Mouse (Mus musculus) embryonic facial prominence, embryonic 14.5 days (tissue): ENCODE measurements around the gene Eif2b3. TPM values are rescaled to one million over a fixed set of nuclear protein-coding genes. Genes with fewer than 3 reads are reported as not detected.
A peak's percentile ranks its signal among the peaks of the same experiment; 100 is the strongest.

Source experiments
- ATAC-seq: fragments of 200-750 bp; cut with Nextera tagmentation; 2 replicates; pipeline ENCODE4 v1.8.0; 2017; ENCODE audit warnings: low read depth, moderate number of reproducible peaks, moderate TSS enrichment
- DNase-seq: peaks from one replicate; pipeline ENCODE4 v3.0.0-alpha.2; 2015; ENCODE audit warnings: low spot score
- H3K27ac ChIP-seq: fragments of 300-500 bp; sonication (generic); replicated peaks from 2 replicates; pipeline ENCODE4 v1.5.1; 2014; ENCODE audit warnings: low read depth, mild to moderate bottlenecking, low read length, moderate library complexity
- H3K27me3 ChIP-seq: fragments of 300-500 bp; sonication (generic); replicated peaks from 2 replicates; pipeline ENCODE4 v1.6.1; 2014; ENCODE audit warnings: low read length; ENCODE audit not compliant: control insufficient read depth, insufficient read depth
- H3K36me3 ChIP-seq: fragments of 300-500 bp; sonication (generic); 2 replicates; pipeline ENCODE4 v1.6.1; 2014; ENCODE audit warnings: low read length, mixed read lengths; ENCODE audit not compliant: control insufficient read depth, insufficient read depth
- H3K4me1 ChIP-seq: fragments of 300-500 bp; sonication (generic); 2 replicates; pipeline ENCODE4 v1.6.1; 2014; ENCODE audit warnings: antibody characterized with exemption, low read length; ENCODE audit not compliant: control insufficient read depth, insufficient read depth
- H3K4me2 ChIP-seq: fragments of 300-500 bp; sonication (generic); 2 replicates; pipeline ENCODE4 v1.6.1; 2014; ENCODE audit warnings: low read depth, mild to moderate bottlenecking, low read length, moderate library complexity, mixed read lengths
- H3K4me3 ChIP-seq: fragments of 300-500 bp; sonication (generic); 2 replicates; pipeline ENCODE4 v1.5.1; 2014; ENCODE audit warnings: low read depth, mild to moderate bottlenecking, low read length
- H3K9ac ChIP-seq: fragments of 300-500 bp; sonication (generic); 2 replicates; pipeline ENCODE4 v1.6.1; 2014; ENCODE audit warnings: low read depth, mild to moderate bottlenecking, low read length, moderate library complexity, mixed read lengths
- H3K9me3 ChIP-seq: fragments of 300-500 bp; sonication (generic); 2 replicates; pipeline ENCODE4 v1.6.1; 2016; ENCODE audit warnings: low read length; ENCODE audit not compliant: control insufficient read depth
- WGBS: fragments of 180-500 bp; shearing (Covaris S2); extraction: QIAGEN DNeasy Blood & Tissue Kit; methylation state at CpG from one replicate; pipeline ENCODE4 v1.1.7; 2014; 5-methylcytosine and 5-hydroxymethylcytosine counted together
- polyA plus RNA-seq: library from polyadenylated mRNA; unstranded; fragments of >200 nt; fragmentation: Nextera tagmentation; extraction: Ambion mirVana; gene quantifications from 2 replicates; pipeline ENCODE4 v1.2.1, GENCODE M21; 2014

Gene Eif2b3
- polyA plus RNA-seq, 1 experiment from 2014 or later = 38.6 TPM

DNA sequence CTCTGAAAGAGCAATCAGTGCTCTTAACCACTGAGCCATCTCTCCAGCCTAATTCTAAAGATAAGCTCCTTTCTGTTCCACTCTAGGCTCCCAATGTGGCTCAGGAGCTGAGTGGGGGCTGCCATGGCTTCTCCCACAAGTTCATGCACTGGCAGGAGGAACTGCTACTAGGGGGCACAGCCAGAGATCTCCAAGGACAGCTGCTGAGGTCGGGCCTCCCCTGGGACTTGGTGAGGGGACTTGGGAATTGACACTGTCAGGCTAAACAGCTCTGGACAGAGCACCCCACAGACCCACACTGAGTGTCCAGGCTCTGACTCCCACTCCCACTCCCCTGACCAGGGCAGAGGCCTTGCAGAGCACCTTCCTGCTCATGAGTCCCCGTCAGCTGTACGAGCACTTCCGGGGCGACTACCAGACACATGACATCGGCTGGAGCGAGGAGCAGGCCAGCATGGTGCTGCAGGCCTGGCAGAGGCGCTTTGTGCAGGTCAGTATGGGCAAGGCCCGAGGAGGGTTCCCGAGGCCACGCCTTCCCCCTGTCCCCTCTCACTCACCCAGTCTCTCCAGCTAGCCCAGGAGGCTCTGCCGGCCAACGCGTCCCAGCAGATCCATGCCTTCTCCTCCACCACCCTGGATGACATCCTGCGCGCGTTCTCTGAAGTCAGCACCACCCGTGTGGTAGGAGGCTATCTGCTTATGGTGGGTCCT lies 88.8 kb downstream of the Eif2b3 start:
- Histone ChIP-seq H3K4me3 (no peak overlapping the region), H3K9ac (no peak overlapping the region), H3K4me2 (no peak overlapping the region), H3K36me3 (peaks cover 42% of the 10 kb centered on the region), H3K27me3 (no peaks in the 10 kb centered on the region), H3K9me3 (no peaks in the 10 kb centered on the region), H3K27ac (no peak overlapping the region), H3K4me1 (peaks cover 7% of the 10 kb centered on the region; the same call in 1 of the 2 replicates)
- DNase-seq (no peak), ATAC-seq (no peak)
- WGBS = 88% methylated on average over 15 of the region's 18 CpGs

DNA sequence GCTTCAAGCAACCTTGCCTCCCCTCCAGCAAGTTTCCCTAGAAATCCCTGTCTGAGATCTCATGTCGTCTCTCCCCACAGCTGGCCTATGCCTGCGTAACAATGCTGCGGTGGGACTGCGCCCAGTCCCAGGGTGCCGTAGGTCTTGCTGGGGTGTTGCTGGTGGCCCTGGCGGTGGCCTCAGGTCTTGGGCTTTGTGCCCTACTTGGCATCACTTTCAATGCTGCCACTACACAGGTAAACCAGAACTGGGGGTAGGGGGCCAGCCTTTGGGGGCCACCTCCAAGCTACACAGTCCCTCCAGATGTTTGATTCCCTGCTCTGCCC lies 89.3 kb downstream of the Eif2b3 start:
- Histone ChIP-seq H3K4me1 (peaks cover 7% of the 10 kb centered on the region; the same call in 1 of the 2 replicates), H3K27me3 (no peaks in the 10 kb centered on the region), H3K36me3 (peaks cover 42% of the 10 kb centered on the region), H3K4me2 (no peak overlapping the region), H3K9me3 (no peaks in the 10 kb centered on the region), H3K4me3 (no peak overlapping the region), H3K9ac (no peak overlapping the region), H3K27ac (no peak overlapping the region)
- ATAC-seq = no peak
- WGBS = 91% methylated on average over 6 of the region's 6 CpGs
- no peak for DNase-seq

DNA sequence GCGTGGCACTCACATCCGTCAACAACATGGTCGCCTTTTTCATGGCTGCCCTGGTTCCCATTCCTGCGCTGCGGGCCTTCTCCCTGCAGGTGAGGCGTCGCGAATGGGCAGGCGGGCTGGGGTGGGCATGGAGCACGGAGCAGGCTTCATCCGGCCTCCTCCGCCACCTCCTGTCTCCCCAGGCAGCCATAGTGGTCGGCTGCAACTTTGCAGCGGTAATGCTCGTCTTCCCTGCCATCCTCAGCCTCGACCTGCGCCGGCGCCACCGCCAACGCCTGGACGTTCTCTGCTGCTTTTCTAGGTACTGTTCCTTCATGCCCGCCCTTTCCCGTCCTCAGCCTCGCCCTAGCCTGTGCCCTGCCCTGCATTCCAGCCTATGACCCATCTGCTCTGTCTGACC lies 90.1 kb downstream of the Eif2b3 start:
- Histone ChIP-seq H3K4me2 (no peak overlapping the region), H3K36me3 (peaks cover 42% of the 10 kb centered on the region), H3K27ac (no peak overlapping the region), H3K27me3 (no peaks in the 10 kb centered on the region), H3K4me3 (no peak overlapping the region), H3K4me1 (peaks cover 7% of the 10 kb centered on the region; the same call in 1 of the 2 replicates), H3K9ac (no peak overlapping the region), H3K9me3 (no peaks in the 10 kb centered on the region)
- 97% methylated on average over 25 of the region's 25 CpGs for WGBS
- DNase-seq = no peak
- ATAC-seq = no peak

DNA sequence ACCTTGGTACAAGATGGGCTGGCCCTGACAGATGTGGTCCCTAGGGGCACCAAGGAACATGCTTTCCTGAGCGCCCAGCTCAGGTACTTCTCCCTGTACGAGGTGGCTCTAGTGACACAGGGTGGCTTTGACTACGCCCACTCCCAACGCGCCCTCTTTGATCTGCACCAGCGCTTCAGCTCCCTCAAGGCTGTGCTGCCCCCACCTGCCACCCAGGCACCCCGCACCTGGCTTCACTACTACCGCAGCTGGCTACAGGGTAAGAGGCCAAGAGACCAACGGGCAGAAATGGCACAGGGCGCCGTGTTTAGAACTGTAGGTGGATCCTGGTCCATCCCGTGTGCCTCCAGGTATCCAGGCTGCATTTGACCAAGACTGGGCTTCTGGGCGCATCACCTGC lies 91.0 kb downstream of the Eif2b3 start:
- H3K9ac ChIP-seq = no peak overlapping the region
- no peak overlapping the region for H3K27ac ChIP-seq
- H3K9me3 ChIP-seq = no peaks in the 10 kb centered on the region
- no peak overlapping the region for H3K4me2 ChIP-seq
- no peak for DNase-seq
- peaks cover 3% of the 10 kb centered on the region; the same call in 1 of the 2 replicates for H3K4me1 ChIP-seq
- H3K36me3 ChIP-seq = peaks cover 42% of the 10 kb centered on the region
- H3K4me3 ChIP-seq = no peak overlapping the region
- no peak for ATAC-seq
- no peaks in the 10 kb centered on the region for H3K27me3 ChIP-seq
- WGBS = 92% methylated on average over 13 of the region's 13 CpGs

DNA sequence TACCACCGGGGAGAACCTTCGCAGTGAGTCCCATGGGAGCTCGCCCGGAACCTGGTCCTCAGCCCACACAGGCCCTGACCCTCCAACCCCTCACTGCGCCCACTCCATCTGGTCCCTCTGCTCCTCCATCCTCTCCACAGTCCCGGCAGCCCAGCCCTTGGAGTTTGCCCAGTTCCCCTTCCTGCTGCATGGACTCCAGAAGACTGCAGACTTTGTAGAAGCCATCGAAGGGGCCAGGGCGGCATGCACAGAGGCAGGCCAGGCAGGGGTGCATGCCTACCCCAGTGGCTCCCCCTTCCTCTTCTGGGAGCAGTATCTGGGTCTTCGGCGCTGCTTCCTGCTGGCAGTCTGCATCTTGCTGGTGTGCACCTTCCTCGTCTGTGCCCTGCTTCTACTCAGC lies 91.8 kb downstream of the Eif2b3 start:
- no peak overlapping the region for H3K27ac ChIP-seq
- ATAC-seq (no peak), DNase-seq (no peak)
- H3K4me1 ChIP-seq = no peaks in the 10 kb centered on the region
- no peaks in the 10 kb centered on the region for H3K9me3 ChIP-seq
- H3K27me3 ChIP-seq = no peaks in the 10 kb centered on the region
- H3K4me2 ChIP-seq = no peak overlapping the region
- H3K4me3 ChIP-seq = no peak overlapping the region
- 93% methylated on average over 11 of the region's 11 CpGs for WGBS
- peaks cover 42% of the 10 kb centered on the region for H3K36me3 ChIP-seq
- H3K9ac ChIP-seq = no peak overlapping the region

DNA sequence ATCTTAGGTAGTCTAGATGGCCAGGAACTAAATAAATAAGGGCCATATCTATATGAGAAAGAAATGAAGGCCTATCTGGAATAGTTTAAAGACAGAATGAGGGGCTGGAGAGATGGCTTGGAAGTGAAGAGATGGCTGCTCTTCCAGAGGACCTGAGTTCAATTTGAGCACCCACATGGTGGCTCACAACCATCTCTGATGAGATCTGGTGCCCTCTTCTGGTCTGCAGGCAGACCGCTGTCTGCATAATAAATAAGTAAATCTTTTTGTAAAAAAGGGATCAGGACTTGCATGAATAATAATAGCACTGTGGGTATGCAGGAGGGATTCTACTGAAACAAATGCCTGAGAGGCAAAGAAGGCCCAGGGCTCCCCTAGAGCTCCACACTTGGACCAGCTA lies 94.0 kb downstream of the Eif2b3 start:
- H3K9ac ChIP-seq = no peak overlapping the region
- H3K27me3 ChIP-seq = no peaks in the 10 kb centered on the region
- no peaks in the 10 kb centered on the region for H3K9me3 ChIP-seq
- H3K4me3 ChIP-seq = no peak overlapping the region
- no peak for ATAC-seq
- no peak for DNase-seq
- no peaks in the 10 kb centered on the region for H3K4me1 ChIP-seq
- no peak overlapping the region for H3K27ac ChIP-seq
- H3K4me2 ChIP-seq = no peak overlapping the region
- peaks cover 33% of the 10 kb centered on the region for H3K36me3 ChIP-seq
- WGBS = 93% methylated on average over 1 of the region's 1 CpGs

DNA sequence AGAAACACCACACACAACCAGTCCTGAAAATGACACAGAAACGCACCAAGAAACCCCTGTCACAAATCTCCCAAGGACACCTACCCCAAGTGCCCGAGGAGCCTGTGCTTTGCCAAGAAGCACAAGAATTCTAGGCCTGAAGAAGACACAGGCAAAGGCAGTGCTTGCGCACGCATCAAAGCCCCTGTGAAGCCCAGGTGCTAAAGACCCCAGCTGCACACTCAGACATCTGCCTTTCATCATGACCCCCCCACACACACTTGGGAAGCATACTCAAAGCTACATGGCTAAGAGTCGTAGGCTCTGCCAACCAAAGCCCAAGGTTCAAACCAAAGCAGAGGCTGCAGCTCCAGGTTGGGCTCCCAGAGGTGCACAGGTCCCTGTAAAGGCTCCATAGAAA lies 96.4 kb downstream of the Eif2b3 start:
- ATAC-seq (no peak), DNase-seq (no peak)
- peaks cover 5% of the 10 kb centered on the region for H3K4me1 ChIP-seq
- no peak overlapping the region for H3K4me3 ChIP-seq
- no peaks in the 10 kb centered on the region for H3K27me3 ChIP-seq
- H3K4me2 ChIP-seq = no peak overlapping the region
- H3K36me3 ChIP-seq = peaks cover 12% of the 10 kb centered on the region
- 72% methylated on average over 5 of the region's 5 CpGs for WGBS
- no peak overlapping the region for H3K27ac ChIP-seq
- no peaks in the 10 kb centered on the region for H3K9me3 ChIP-seq
- no peak overlapping the region for H3K9ac ChIP-seq

DNA sequence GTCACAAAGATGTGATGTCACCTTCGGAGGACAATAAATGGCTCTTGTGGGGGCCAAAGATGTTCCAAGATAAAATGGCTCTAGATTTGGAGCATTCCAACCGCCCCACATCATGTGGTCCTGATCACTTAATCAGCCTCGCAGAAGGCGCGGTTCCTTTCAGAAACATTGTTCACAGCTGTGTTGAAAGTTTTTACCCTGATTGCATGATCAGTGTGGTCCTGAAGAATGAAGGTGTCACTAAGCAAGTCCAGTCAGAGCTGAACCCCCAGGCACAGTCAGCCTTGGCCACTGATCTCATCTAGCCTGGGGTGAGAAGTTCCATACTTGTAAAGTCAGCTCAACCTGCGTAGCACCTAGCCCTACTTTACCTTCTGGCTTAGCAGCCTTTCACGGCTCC lies 98.7 kb downstream of the Eif2b3 start:
- 86% methylated on average over 7 of the region's 7 CpGs for WGBS
- no peak overlapping the region for H3K4me2 ChIP-seq
- no peak overlapping the region for H3K4me3 ChIP-seq
- DNase-seq (no peak), ATAC-seq (no peak)
- H3K9me3 ChIP-seq = no peaks in the 10 kb centered on the region
- H3K27me3 ChIP-seq = no peaks in the 10 kb centered on the region
- H3K27ac ChIP-seq = no peak overlapping the region
- no peak overlapping the region for H3K9ac ChIP-seq
- H3K36me3 ChIP-seq = no peaks in the 10 kb centered on the region
- peaks cover 5% of the 10 kb centered on the region for H3K4me1 ChIP-seq

DNA sequence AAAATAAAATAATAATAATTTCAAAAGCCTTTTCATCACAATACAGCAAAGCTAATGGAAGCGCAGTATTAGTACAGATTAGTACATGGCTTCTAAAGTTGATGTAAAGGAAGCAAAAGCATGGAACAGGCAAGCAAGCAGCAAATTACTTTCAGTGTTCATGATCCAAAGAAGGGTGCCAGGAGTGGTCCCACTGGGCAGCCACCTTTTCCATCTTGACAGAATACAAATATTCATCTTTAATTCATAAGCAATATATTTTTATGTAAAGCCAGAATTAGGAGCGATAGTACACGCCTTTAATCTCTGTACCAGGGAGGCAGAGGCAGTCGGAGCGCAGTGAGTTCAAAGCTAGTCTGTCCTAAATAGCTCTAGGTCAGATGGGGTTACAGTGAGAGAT lies 100.4 kb downstream of the Eif2b3 start:
- H3K27ac ChIP-seq = peak overlapping the region; percentile 90
- H3K9ac ChIP-seq = peak overlapping the region; percentile 74
- DNase-seq (no peak), ATAC-seq (no peak)
- H3K4me1 ChIP-seq = peaks cover 7% of the 10 kb centered on the region
- H3K27me3 ChIP-seq = no peaks in the 10 kb centered on the region
- peak overlapping the region; percentile 94 for H3K4me2 ChIP-seq
- 74% methylated on average over 5 of the region's 5 CpGs for WGBS
- peak overlapping the region; percentile 66 for H3K4me3 ChIP-seq
- no peaks in the 10 kb centered on the region for H3K9me3 ChIP-seq
- H3K36me3 ChIP-seq = no peaks in the 10 kb centered on the region
